Mouse (Mus musculus): Measurements from ENCODE around the gene 4930544G11Rik. TPM values are rescaled to one million over a fixed set of nuclear protein-coding genes. Genes with fewer than 3 reads are reported as not detected.

4930544G11Rik gene
- polyA plus RNA-seq, 1 experiment from 2014 or later: not detected

Other genes starting within 250 kb of the 4930544G11Rik start
- gene Prdm5, start 173.6 kb upstream of the 4930544G11Rik start, polyA plus RNA-seq (2014; fragmentation: Nextera tagmentation; extraction: Ambion mirVana): 16.5 and 20.8 TPM in 2 replicates

Data from intestine, embryonic 14.5 days (tissue).